Mouse (Mus musculus): ENCODE measurements around the gene Gm3667.
"Not testable (repeated sequence)": the region's sequence is repeated elsewhere in the genome, so short reads cannot be mapped to it uniquely, and the experiment has no call there.

The Gm3667 gene

GRCm38 (mm10) chr14:6889521-6890012 is at the start of gene Gm3667:
TSS of gene Gm3667 (minus strand) at chr14:6889962.
- not testable (repeated sequence) for DNase-seq (ENCODE audit: low spot score in 2 of 2)

DNA sequence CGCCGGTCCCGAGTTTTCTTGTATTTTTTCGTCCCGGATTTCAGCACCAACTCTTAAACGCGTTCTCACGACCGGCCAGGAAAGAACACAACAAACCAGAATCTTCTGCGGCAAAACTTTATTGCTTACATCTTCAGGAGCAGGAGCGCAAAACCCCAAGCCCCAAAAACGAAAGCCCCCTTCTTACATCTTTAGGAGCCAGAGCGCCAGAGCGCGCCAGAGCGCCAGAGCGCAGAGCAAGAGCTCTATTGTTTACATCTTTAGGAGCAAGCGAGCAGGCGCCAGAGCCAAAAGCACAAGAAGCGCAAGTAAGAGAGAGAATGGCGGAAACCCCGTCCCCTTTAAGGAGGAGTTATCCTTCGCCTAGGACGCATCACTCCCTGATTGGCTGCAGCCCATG is 10.1 kb upstream of the Gm3667 start:
- peak; percentile 0 to 8 for DNase-seq (ENCODE audit: low spot score in 2 of 2)

DNA sequence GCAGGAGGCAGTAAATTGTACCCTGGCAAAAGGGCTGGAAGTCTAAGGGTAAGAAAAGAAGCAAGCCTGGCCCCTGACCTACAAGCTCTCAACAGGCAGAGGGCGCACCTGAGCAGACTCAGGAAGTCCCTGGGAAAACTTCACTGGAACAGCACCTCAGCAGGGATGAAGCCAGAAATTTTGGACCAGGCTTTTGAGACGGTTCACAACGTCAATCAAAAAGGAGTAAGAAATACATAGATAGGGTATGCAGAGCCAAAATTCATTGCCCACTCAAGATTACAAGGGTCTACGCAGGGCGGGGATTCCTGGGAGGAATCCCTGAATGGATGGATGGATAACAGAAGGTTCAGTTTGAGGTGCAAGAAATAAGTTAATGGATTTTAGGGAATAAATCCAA is 951 bp downstream of the Gm3667 start:
- not testable (repeated sequence) for DNase-seq (ENCODE audit: low spot score in 2 of 2)

DNA sequence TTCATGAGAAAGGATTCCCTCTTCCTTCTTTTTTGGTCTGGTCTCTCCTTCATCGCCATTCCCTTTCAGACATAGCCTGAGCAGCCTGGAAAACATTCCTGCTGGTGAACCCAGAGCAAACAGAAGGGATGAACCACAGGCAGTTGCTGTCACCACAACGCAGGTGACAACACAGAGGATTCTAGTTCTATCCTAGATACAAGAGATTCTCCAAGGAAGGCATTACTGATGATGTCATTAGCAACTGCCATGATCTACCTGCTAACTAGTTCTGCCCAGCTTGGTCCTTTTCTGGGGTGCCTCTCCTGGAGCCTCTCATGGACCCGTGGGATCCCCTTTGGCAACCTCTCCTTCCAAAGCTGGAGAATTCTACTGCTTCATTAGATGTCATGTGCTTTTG is 49.6 kb downstream of the Gm3667 start, which contains the start of gene Gm3642:
Gene Gm3642, minus strand, starts transcription at position 101 of the 400 bp plus-strand sequence.
- DNase-seq (ENCODE audit: low spot score in 2 of 2): not testable (repeated sequence)

DNA sequence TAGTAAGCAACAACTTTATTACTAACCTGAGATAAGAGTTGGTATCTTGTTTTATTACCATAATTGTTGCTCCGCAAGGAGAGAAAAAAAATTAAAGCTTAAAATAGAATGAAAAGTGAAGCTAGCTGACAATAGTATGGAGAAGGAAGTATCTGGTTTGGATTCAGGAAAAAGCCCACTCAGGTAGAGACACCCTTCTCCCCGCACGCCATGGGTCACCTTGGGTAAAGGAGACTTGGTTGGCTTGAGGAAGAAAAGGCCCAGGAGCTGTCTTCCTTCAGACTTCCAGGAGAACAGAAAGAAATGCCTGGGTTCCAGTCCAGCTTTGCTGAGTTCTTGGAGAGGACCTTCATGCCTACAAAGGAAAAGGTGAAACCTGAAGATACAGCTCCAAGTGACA is 66.5 kb downstream of the Gm3667 start:
- DNase-seq (ENCODE audit: low spot score in 2 of 2): not testable (repeated sequence)
